Mouse (Mus musculus) cerebellum, postnatal 10 days (tissue): ENCODE data around the gene Smox.

Experiments
- DNase-seq, 2 experiments: peaks; one replicate each; pipeline ENCODE4 v3.0.0; 2021; ENCODE audit warnings: mixed read lengths in 2 of 2

The Smox gene

DNA sequence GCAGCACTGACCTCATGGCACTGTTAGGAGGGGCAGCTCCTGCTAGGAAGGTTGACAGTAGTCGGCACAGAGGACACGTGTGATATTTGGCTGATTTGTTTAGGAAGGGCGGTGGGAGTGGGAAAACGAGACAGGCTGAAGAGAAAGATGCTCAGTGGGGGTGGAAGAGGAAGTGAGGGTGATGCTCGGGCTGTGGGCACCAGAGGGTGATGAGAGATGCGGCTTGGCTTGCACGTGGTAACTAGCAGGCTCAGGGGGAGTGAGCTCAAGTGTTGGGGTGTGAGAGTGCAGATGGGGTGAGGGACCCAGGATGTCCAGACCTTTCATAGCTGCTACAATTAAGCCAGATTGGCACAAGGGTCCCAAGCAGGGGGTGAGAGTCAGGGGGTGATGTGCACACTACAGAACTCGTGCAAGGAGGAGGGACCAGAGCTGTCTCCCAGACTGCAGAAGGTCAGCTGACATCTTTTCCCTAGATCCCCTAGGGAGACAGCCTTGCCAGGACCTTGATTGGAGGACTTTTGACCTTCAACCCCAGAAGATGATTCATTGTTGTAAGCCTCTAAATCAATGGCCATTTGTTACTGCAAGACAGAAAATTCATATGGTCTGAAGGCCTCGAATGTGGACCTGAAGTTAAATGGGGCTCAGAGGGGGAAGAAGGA lies 61.6 kb downstream of the Smox start:
- peak in 1 of 2 experiments; percentile 14 for DNase-seq

DNA sequence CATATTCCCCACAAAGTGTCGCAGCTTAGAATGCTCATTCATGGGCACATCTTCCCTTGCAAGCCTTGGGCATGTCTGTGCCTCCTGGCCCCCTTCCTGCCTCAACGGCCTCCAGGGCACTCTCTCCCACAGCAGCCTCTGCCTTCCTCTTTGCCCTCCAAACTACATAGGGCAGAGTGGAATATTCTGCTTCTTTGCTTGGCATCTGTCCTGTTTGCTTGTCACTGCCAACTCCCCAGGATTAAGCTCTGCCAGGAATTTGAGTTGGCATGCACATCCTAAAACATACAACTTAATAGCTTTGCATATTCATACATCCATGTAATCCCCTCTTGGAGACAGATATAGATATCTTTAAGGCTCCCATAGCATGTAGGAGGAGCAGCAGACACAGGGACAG lies 66.6 kb downstream of the Smox start:
- DNase-seq, result peak in 1 of 2 experiments; percentile 40

- DNase-seq, result no peak
These were observed 69.1 kb downstream of the Smox start for GRCm38 (mm10) chr2:131560205-131560919.

DNA sequence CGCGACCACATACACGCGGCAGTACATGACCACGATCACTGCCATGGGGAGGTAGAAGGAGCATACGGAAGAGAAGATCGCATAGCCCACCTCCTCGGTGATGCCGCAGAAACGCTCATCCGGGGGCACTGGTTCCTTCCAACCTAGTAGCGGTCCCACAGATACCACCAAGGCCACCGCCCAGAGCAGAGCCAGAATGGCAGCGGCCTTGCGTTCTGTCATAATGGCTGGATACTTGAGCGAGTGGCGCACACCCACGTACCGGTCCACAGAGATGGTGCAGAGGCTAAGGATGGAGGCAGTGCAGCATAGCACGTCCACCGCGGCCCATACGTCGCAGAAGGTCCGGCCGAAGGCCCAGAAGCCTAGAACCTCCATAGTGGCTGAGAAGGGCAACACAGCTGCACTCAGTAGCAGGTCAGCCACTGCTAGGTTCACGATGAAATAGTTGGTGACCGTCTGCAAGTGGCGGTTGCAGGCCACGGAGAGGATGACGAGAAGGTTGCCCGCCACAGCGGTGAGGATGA lies 70.1 kb downstream of the Smox start:
- peak in 1 of 2 experiments; percentile 10 for DNase-seq

GRCm38 (mm10) chr2:131561891-131562585 lies 70.7 kb downstream of the Smox start, which contains the start of gene Adra1d:
TSS of gene Adra1d (minus strand) at chr2:131562283.
- DNase-seq, result peak in 1 of 2 experiments; percentile 46

DNA sequence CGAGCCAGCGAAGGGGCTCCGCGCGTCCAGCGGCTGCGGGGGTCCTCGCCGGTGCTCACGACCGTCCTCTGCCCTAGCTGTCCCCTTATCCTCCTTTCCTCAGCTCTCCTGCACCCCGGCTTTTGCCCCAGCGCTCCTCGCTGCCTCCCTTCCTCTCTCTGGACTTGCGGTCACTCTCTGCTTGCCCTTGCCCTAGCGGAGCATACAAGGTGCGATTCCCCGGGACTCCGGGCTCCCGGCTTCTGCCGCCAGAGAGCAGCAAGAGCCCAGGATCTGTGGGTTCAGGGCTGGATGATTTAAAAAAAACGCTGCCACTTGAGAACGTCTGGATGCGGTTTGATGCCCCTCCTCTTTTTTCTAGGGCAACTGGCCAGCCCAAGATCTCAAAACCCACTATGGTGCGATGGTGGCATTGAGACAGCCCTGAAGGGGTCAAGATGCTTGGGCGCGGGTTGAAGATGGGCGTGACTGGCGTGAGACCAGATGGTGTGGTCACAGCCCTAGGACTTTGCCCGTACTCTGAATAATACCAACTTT lies 71.4 kb downstream of the Smox start:
- DNase-seq, result peak; percentile 85
